Mouse (Mus musculus) CH12.LX (cell line): ENCODE measurements around the gene Gm36028. TPM values are rescaled to one million over a fixed set of nuclear protein-coding genes. Genes with fewer than 3 reads are reported as not detected.

Source experiments
- DNase-seq: peaks from one replicate; pipeline ENCODE4 v3.0.0-alpha.2; 2013; ENCODE audit errors: extremely low read depth
- H3K27ac ChIP-seq: 2 replicates; pipeline ENCODE4 v1.5.1; 2012; ENCODE audit warnings: low read depth, mild to moderate bottlenecking, control low read depth, moderate library complexity; ENCODE audit not compliant: insufficient read depth
- H3K27me3 ChIP-seq: replicated peaks from 2 replicates; pipeline ENCODE3; 2012; ENCODE audit warnings: inconsistent platforms
- H3K36me3 ChIP-seq, 2 experiments: replicated peaks in 1 of 2; 2 replicates each; pipeline versions ENCODE3 to v1.6.1; 2012; ENCODE audit warnings: inconsistent platforms in 1 of 2, low read length in 1 of 2, mild to moderate bottlenecking in 1 of 2, mixed read lengths in 1 of 2, moderate library complexity in 1 of 2; ENCODE audit not compliant: control insufficient read depth in 1 of 2, insufficient read depth in 1 of 2
- H3K4me1 ChIP-seq, 2 experiments: 2 replicates each; pipeline ENCODE4 v1.6.1; 2012; ENCODE audit warnings: inconsistent platforms in 1 of 2, moderate library complexity in 1 of 2; ENCODE audit not compliant: insufficient read depth in 2 of 2, control insufficient read depth in 1 of 2
- H3K4me2 ChIP-seq: 2 replicates; pipeline ENCODE4 v1.6.1; 2012; ENCODE audit warnings: low read depth, mild to moderate bottlenecking, control low read depth; ENCODE audit not compliant: poor library complexity, insufficient read depth, severe bottlenecking
- H3K4me3 ChIP-seq, 3 experiments: fragments of 150-350 bp in 1 of 3; sonication (generic) in 1 of 3; replicated peaks in 1 of 3; 2 replicates each; pipeline versions ENCODE3 to v1.5.1; 2011 to 2012; ENCODE audit warnings: low read depth in 2 of 3, low read length in 2 of 3, mild to moderate bottlenecking in 2 of 3, moderate library complexity in 2 of 3, control low read depth in 1 of 3, improper control_type of control experiment in 1 of 3, inconsistent platforms in 1 of 3, mixed read lengths in 1 of 3; ENCODE audit not compliant: poor library complexity in 1 of 3
- H3K79me2 ChIP-seq: replicated peaks from 2 replicates; pipeline ENCODE4 v1.6.1; 2012; ENCODE audit warnings: mild to moderate bottlenecking, moderate library complexity; ENCODE audit not compliant: control insufficient read depth, poor library complexity, insufficient read depth, severe bottlenecking; ENCODE audit errors: extremely low read depth
- H3K9ac ChIP-seq: 2 replicates; pipeline ENCODE4 v1.6.1; 2012; ENCODE audit warnings: low read depth, mild to moderate bottlenecking, control low read depth, moderate library complexity; ENCODE audit not compliant: insufficient read depth
- H3K9me3 ChIP-seq: replicated peaks from 2 replicates; pipeline ENCODE3; 2012; ENCODE audit warnings: low read length, inconsistent platforms, mixed read lengths
- CHD2 ChIP-seq: IDR thresholded peaks from 2 replicates; pipeline ENCODE4 v1.6.1; 2011; ENCODE audit warnings: low read length, improper control_type of control experiment
- CTCF ChIP-seq, 2 experiments: IDR thresholded peaks in 1 of 2; conservative IDR thresholded peaks in 1 of 2; 2 replicates each; pipeline ENCODE4 v1.5.1; 2011 to 2012; ENCODE audit warnings: low read depth in 2 of 2, low read length in 2 of 2, improper control_type of control experiment in 1 of 2, inconsistent platforms in 1 of 2, mild to moderate bottlenecking in 1 of 2, moderate library complexity in 1 of 2
- E2F4 ChIP-seq: IDR thresholded peaks from 2 replicates; pipeline ENCODE4 v1.6.1; 2011; ENCODE audit warnings: low read depth, low read length, improper control_type of control experiment; ENCODE audit not compliant: insufficient replicate concordance
- EP300 ChIP-seq: IDR thresholded peaks from 2 replicates; pipeline ENCODE4 v1.6.1; 2011; ENCODE audit warnings: low read length, improper control_type of control experiment
- HCFC1 ChIP-seq: IDR thresholded peaks from 2 replicates; pipeline ENCODE4 v1.6.1; 2012; ENCODE audit warnings: low read depth, mild to moderate bottlenecking, inconsistent platforms, low read length, improper control_type of control experiment
- JUN ChIP-seq: IDR thresholded peaks from 2 replicates; pipeline ENCODE4 v1.6.1; 2011; ENCODE audit warnings: low read depth, mild to moderate bottlenecking, low read length, improper control_type of control experiment, moderate library complexity; ENCODE audit not compliant: insufficient read depth
- MAZ ChIP-seq: IDR thresholded peaks from 2 replicates; pipeline ENCODE4 v1.6.1; 2012; ENCODE audit warnings: low read depth, mild to moderate bottlenecking, inconsistent platforms, low read length, improper control_type of control experiment, moderate library complexity
- MEF2A ChIP-seq: IDR thresholded peaks from 2 replicates; pipeline ENCODE4 v1.6.1; 2014; ENCODE audit warnings: low read depth, mild to moderate bottlenecking, inconsistent platforms, low read length, improper control_type of control experiment, borderline replicate concordance
- NRF1 ChIP-seq: IDR thresholded peaks from 2 replicates; pipeline ENCODE4 v1.6.1; 2014; ENCODE audit warnings: low read depth, mild to moderate bottlenecking, inconsistent platforms, low read length, improper control_type of control experiment, moderate library complexity
- POLR2A ChIP-seq: IDR thresholded peaks from 2 replicates; pipeline ENCODE4 v1.6.1; 2011; ENCODE audit warnings: low read depth, mild to moderate bottlenecking, improper control_type of control experiment, low read length
- POLR2AphosphoS2 ChIP-seq: IDR thresholded peaks from 2 replicates; pipeline ENCODE4 v1.6.1; 2011; ENCODE audit warnings: low read depth, low read length, improper control_type of control experiment
- RCOR1 ChIP-seq: conservative IDR thresholded peaks from 2 replicates; pipeline ENCODE4 v1.6.1; 2012; ENCODE audit warnings: low read depth, mild to moderate bottlenecking, inconsistent platforms, low read length, improper control_type of control experiment
- SIN3A ChIP-seq: IDR thresholded peaks from 2 replicates; pipeline ENCODE4 v1.6.1; 2012; ENCODE audit warnings: low read length, improper control_type of control experiment, inconsistent platforms
- SMC3 ChIP-seq: IDR thresholded peaks from 2 replicates; pipeline ENCODE4 v1.6.1; 2011; ENCODE audit warnings: low read depth, low read length, improper control_type of control experiment
- TBP ChIP-seq: conservative IDR thresholded peaks from 2 replicates; pipeline ENCODE4 v1.6.1; 2011; ENCODE audit warnings: low read depth, low read length, improper control_type of control experiment
- UBTF ChIP-seq: IDR thresholded peaks from 2 replicates; pipeline ENCODE4 v1.6.1; 2012; ENCODE audit warnings: low read depth, mild to moderate bottlenecking, inconsistent platforms, low read length, improper control_type of control experiment, moderate library complexity
- ZKSCAN1 ChIP-seq: IDR thresholded peaks from 2 replicates; pipeline ENCODE4 v1.6.1; 2012; ENCODE audit warnings: low read depth, inconsistent platforms, low read length, improper control_type of control experiment, borderline replicate concordance
- ZNF384 ChIP-seq: IDR thresholded peaks from 2 replicates; pipeline ENCODE4 v1.6.1; 2012; ENCODE audit warnings: low read depth, low read length, improper control_type of control experiment, inconsistent platforms
- dilution Hi-C: fragments of 300-500 bp; cut with MboI; formaldehyde crosslinking; loops from 2 replicates; pipeline ENCODE4 v1.14.3; 2020; ENCODE audit warnings: low sequenced_read_pairs; ENCODE audit not compliant: extremely low pct_unique_long_range_greater_than_20kb, extremely low pct_ligation_motif_present
- in situ Hi-C: fragments of 300-500 bp; cut with MboI; formaldehyde crosslinking; loops from 3 replicates; pipeline ENCODE4 v1.14.3; 2019; ENCODE audit warnings: low sequenced_read_pairs, low pct_ligation_motif_present, low pct_unique_long_range_greater_than_20kb, mixed read lengths
- polyA plus RNA-seq: library from polyadenylated mRNA; unstranded; fragments of >175 nt; gene quantifications from 2 replicates; pipeline ENCODE4 v1.2.1, GENCODE M21; 2012; ENCODE audit warnings: low read depth; ENCODE audit not compliant: insufficient read length
- total RNA-seq, 2 experiments: library from RNA; depleted of rRNA; stranded (reverse); fragments of 300-350 nt in 1 of 2; fragments of >200 nt in 1 of 2; gene quantifications; 2 replicates each; pipeline ENCODE4 v1.2.3; 2012 to 2014

Gm36028 gene
- total and polyA plus RNA-seq, 3 experiments: not detected

- in situ Hi-C loops (no loop called here), dilution Hi-C loops (no loop called here)
- Histone ChIP-seq H3K36me3 (peaks cover 50 to 86% of the 10 kb centered on the region in 2 experiments), H3K27me3 (no peaks in the 10 kb centered on the region), H3K9ac (no peak overlapping the region), H3K9me3 (no peaks in the 10 kb centered on the region), H3K27ac (no peak overlapping the region)
- DNase-seq: no peak
- TF ChIP-seq JUN (no peak), E2F4 (no peak), MAZ (no peak), EP300 (no peak), ZNF384 (no peak)
- TF ChIP-seq, all 38 proteins: peak for 0
- H3K79me2 ChIP-seq: peaks cover 17% of the 10 kb centered on the region
- no peak overlapping the region for H3K4me3 ChIP-seq
- H3K4me1 ChIP-seq: peaks cover 1 to 14% of the 10 kb centered on the region in 2 experiments
- H3K4me2 ChIP-seq: no peak overlapping the region
Observed at GRCm38 (mm10) chr16:37879750-37880419, 18.9 kb upstream of the Gm36028 start.

GRCm38 (mm10) chr16:37878951-37879505, 18.1 kb upstream of the Gm36028 start:
- no peak overlapping the region for H3K27ac ChIP-seq
- no peak for DNase-seq
- peaks cover 22% of the 10 kb centered on the region for H3K79me2 ChIP-seq
- no peaks in the 10 kb centered on the region for H3K27me3 ChIP-seq
- no peak overlapping the region for H3K9ac ChIP-seq
- H3K4me1 ChIP-seq: peaks cover 5 to 18% of the 10 kb centered on the region in 2 experiments
- H3K4me2 ChIP-seq: no peak overlapping the region
- H3K9me3 ChIP-seq: no peaks in the 10 kb centered on the region
- dilution Hi-C loops (no loop called here), in situ Hi-C loops (no loop called here)
- H3K4me3 ChIP-seq: no peak overlapping the region
- TF ChIP-seq CHD2 (no peak), SIN3A (no peak), SMC3 (no peak), TBP (no peak), POLR2AphosphoS2 (no peak), MEF2A (no peak), NRF1 (no peak), CTCF (conservative IDR thresholded peaks at IDR 0.05 in 1 of 2, IDR thresholded peaks at IDR 0.05 in 1 of 2; ENCODE audit: low read depth in 2 of 2, low read length in 2 of 2) (no peak), RCOR1 (no peak), HCFC1 (no peak), ZKSCAN1 (no peak), POLR2A (no peak), UBTF (no peak)
- peaks cover 47 to 86% of the 10 kb centered on the region in 2 experiments for H3K36me3 ChIP-seq
